Mouse (Mus musculus): Measurements from ENCODE around the gene Manbal.

Manbal gene

DNA sequence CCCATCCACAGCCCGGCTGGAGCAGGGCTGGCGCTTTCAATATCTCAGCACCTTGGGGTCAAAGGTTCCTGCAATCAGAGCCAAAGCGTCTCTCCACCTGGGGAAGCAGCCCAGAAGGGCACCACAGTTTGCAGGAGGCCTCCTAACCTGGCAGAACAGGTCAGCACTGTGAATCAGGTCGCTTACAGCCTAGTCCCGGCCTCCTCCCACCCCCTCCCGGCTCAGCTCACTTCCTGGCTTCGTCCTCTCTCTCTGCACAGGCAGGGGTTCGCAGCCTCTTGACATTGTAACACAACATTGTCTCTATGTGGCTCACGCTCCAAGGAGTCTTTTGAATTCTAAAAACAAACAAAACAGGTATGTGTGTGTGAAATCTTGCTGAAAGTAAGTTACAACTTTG is 66.6 kb downstream of the Manbal start:
- DNase-seq (ENCODE audit: extremely low spot score, low spot score), result no peak

DNA sequence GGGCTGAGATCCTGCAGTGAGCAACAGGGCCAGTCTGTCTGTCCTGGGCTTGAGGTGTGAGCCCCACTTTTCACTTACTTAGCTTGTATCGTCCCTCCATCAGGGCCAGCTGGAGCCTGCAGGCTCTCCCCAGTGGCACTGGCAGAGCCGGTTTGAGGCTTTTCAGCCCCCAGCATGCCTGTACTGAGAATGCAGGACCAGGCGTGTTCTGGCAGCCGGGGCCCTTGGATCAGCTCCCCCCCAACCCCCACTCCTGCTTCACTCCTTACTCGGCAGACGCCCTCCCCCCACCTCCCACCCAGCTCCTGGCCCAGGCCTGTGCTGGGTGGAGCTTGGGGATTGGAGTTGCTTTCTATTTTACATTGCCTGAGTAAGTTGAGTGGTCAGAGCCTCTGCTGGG is 67.1 kb downstream of the Manbal start:
- DNase-seq (ENCODE audit: extremely low spot score, low spot score), result no peak

DNA sequence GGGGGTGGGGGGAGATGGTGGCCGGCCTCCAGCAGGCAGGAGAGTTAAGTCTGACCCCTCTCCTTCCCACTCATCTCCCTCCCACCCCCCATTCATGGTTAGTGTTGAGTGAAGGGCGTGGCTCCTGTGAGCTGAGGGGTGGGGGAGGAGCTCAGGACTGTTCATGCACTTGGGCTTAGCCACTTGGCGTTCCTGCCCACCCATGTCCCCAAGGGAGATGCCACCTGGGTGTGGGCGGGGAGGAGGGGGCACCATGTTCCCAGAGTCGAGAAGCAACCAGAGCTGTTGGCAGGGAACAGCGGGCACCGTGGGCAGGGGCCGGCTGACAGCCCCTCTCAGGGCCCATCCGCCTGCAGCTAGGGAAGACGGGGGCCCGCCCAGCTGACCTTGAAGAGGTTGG is 69.1 kb downstream of the Manbal start:
- no peak for DNase-seq (ENCODE audit: extremely low spot score, low spot score)

DNA sequence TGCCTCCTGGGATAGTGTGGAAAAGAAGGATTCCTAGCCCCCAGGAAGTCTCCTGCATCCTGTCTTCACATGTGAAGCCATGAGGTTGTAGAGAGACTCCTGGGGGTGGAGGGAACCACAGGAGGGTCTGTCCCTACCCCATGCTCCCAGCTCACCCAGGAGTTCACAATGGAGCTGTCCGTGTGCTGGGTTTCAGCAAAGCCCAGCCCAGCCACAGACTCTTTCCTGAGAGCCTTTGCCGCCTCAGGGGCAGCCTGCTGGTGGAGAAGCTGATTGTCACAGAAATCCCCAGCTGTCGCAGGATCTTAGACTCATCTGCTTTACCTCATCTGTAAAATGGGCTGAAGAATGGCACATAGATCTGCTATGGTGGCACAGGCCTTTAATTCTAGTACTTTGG is 69.7 kb downstream of the Manbal start:
- DNase-seq (ENCODE audit: extremely low spot score, low spot score), result no peak

DNA sequence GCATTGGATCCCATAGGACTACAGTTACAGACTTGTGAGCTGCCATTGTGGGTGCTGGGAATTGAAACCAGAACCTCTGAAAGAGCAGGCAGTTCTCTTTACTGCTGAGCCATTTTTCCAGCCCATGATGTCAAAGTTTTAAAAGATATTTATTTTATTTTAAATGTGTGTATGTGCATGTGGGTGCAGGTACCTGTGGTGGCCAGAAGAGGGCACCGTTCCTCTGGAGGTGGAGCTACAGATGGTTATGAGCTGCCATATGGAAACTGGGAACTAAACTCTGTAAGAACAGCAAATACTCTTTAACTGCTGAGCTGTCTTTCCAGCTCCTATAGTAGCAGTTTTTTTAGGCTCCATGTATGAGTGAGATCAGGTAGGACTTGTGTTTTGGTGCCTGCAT is 74.0 kb downstream of the Manbal start:
- DNase-seq (ENCODE audit: extremely low spot score, low spot score), result no peak

Data from neural tube, embryonic 10.5 days (tissue).